Mouse (Mus musculus) liver, embryonic 12.5 days (tissue): ENCODE results near the gene Mapk8ip3. TPM values are rescaled to one million over a fixed set of nuclear protein-coding genes. Genes with fewer than 3 reads are reported as not detected.
A peak's percentile ranks its signal among the peaks of the same experiment; 100 is the strongest.

ENCODE experiments used
- ATAC-seq: fragments of 200-750 bp; cut with Nextera tagmentation; 2 replicates; pipeline ENCODE4 v1.8.0; 2017; ENCODE audit warnings: moderate number of reproducible peaks, mild to moderate bottlenecking, moderate library complexity
- H3K27ac ChIP-seq: fragments of 300-500 bp; sonication (generic); 2 replicates; pipeline ENCODE4 v1.5.1; 2016; ENCODE audit warnings: mild to moderate bottlenecking
- H3K27me3 ChIP-seq: fragments of 300-500 bp; sonication (generic); replicated peaks from 2 replicates; pipeline ENCODE4 v1.6.1; 2016; ENCODE audit warnings: mild to moderate bottlenecking, moderate library complexity
- H3K36me3 ChIP-seq: fragments of 300-500 bp; sonication (generic); 2 replicates; pipeline ENCODE4 v1.6.1; 2016; ENCODE audit warnings: mild to moderate bottlenecking, moderate library complexity
- H3K4me1 ChIP-seq: fragments of 300-500 bp; sonication (generic); 2 replicates; pipeline ENCODE4 v1.6.1; 2016
- H3K4me2 ChIP-seq: fragments of 300-500 bp; sonication (generic); 2 replicates; pipeline ENCODE4 v1.6.1; 2016; ENCODE audit warnings: mild to moderate bottlenecking, moderate library complexity
- H3K4me3 ChIP-seq: fragments of 300-500 bp; sonication (generic); 2 replicates; pipeline ENCODE4 v1.5.1; 2016; ENCODE audit warnings: mild to moderate bottlenecking, moderate library complexity
- H3K9ac ChIP-seq: fragments of 300-500 bp; sonication (generic); 2 replicates; pipeline ENCODE4 v1.6.1; 2016; ENCODE audit warnings: mild to moderate bottlenecking, moderate library complexity
- H3K9me3 ChIP-seq: fragments of 300-500 bp; sonication (generic); replicated peaks from 2 replicates; pipeline ENCODE4 v1.6.1; 2016; ENCODE audit warnings: mild to moderate bottlenecking, moderate library complexity
- WGBS: fragments of 180-500 bp; shearing (Covaris S2); methylation state at CpG from one replicate; pipeline ENCODE4 v1.1.7; 2016; ENCODE audit not compliant: insufficient replicate concordance; 5-methylcytosine and 5-hydroxymethylcytosine counted together
- polyA plus RNA-seq: library from polyadenylated mRNA; unstranded; fragments of >200 nt; fragmentation: Nextera tagmentation; extraction: Ambion mirVana; gene quantifications from 2 replicates; pipeline ENCODE4 v1.2.1, GENCODE M21; 2016

Gene Mapk8ip3
- polyA plus RNA-seq, 1 experiment from 2014 or later, result 15.6 TPM

- peak overlapping the region; percentile 97 for H3K4me2 ChIP-seq
- no peaks in the 10 kb centered on the region for H3K9me3 ChIP-seq
- H3K27ac ChIP-seq, result peak overlapping the region; percentile 89
- H3K27me3 ChIP-seq, result no peaks in the 10 kb centered on the region
- 73% methylated on average over 4 of the region's 4 CpGs for WGBS
- peaks cover 71% of the 10 kb centered on the region for H3K36me3 ChIP-seq
- H3K9ac ChIP-seq, result peak overlapping the region; percentile 88
- H3K4me1 ChIP-seq, result peaks cover 65% of the 10 kb centered on the region
- ATAC-seq, result no peak
- peak overlapping the region; percentile 92; the same call in 1 of the 2 replicates for H3K4me3 ChIP-seq
Measured at GRCm38 (mm10) chr17:24898041-24898854, 38.5 kb downstream of the Mapk8ip3 start.

GRCm38 (mm10) chr17:24897600-24897999 lies 39.2 kb downstream of the Mapk8ip3 start:
- no peak for ATAC-seq
- peaks cover 62% of the 10 kb centered on the region for H3K4me1 ChIP-seq
- H3K27me3 ChIP-seq, result no peaks in the 10 kb centered on the region
- H3K4me3 ChIP-seq, result peak overlapping the region; percentile 92
- peak overlapping the region; percentile 97 for H3K4me2 ChIP-seq
- peaks cover 71% of the 10 kb centered on the region for H3K36me3 ChIP-seq
- H3K9ac ChIP-seq, result peak overlapping the region; percentile 88
- H3K27ac ChIP-seq, result peak overlapping the region; percentile 89
- no peaks in the 10 kb centered on the region for H3K9me3 ChIP-seq
- WGBS, result 78% methylated on average over 4 of the region's 4 CpGs

- Histone ChIP-seq H3K9me3 (no peaks in the 10 kb centered on the region), H3K4me3 (peak overlapping the region; percentile 92), H3K27ac (peak overlapping the region; percentile 89), H3K4me2 (peak overlapping the region; percentile 97), H3K27me3 (no peaks in the 10 kb centered on the region), H3K9ac (peak overlapping the region; percentile 88), H3K4me1 (peaks cover 55% of the 10 kb centered on the region), H3K36me3 (peaks cover 71% of the 10 kb centered on the region)
- WGBS, result 51% methylated on average over 11 of the region's 11 CpGs
- ATAC-seq, result no peak
Measured at GRCm38 (mm10) chr17:24896993-24897269, 39.8 kb downstream of the Mapk8ip3 start.

GRCm38 (mm10) chr17:24896241-24896992 lies 40.4 kb downstream of the Mapk8ip3 start, which contains the start of gene Nme3:
Gene Nme3 (plus strand): TSS chr17:24896500.
- no peaks in the 10 kb centered on the region for H3K9me3 ChIP-seq
- peak within 1 kb of the TSS; percentile 92 for H3K4me3 ChIP-seq
- peak; percentile 80 for ATAC-seq
- WGBS, result 2% methylated on average over 50 of the region's 50 CpGs
- H3K27me3 ChIP-seq, result no peaks in the 10 kb centered on the region
- H3K9ac ChIP-seq, result peak within 1 kb of the TSS; percentile 88
- H3K4me1 ChIP-seq, result peaks cover 50% of the 10 kb centered on the region
- peak within 1 kb of the TSS; percentile 89 for H3K27ac ChIP-seq
- peaks cover 71% of the 10 kb centered on the region for H3K36me3 ChIP-seq
- peak within 1 kb of the TSS; percentile 97 for H3K4me2 ChIP-seq

GRCm38 (mm10) chr17:24895571-24896240 lies 41.1 kb downstream of the Mapk8ip3 start:
- H3K27ac ChIP-seq, result peak overlapping the region; percentile 89
- H3K27me3 ChIP-seq, result no peaks in the 10 kb centered on the region
- H3K9me3 ChIP-seq, result no peaks in the 10 kb centered on the region
- peak overlapping the region; percentile 92 for H3K4me3 ChIP-seq
- ATAC-seq, result peak; percentile 13
- H3K36me3 ChIP-seq, result peaks cover 71% of the 10 kb centered on the region
- peaks cover 49% of the 10 kb centered on the region for H3K4me1 ChIP-seq
- 8% methylated on average over 23 of the region's 23 CpGs for WGBS
- peak overlapping the region; percentile 97 for H3K4me2 ChIP-seq
- peak overlapping the region; percentile 88 for H3K9ac ChIP-seq

- Histone ChIP-seq H3K36me3 (peaks cover 71% of the 10 kb centered on the region), H3K27me3 (no peaks in the 10 kb centered on the region), H3K4me3 (peak within 1 kb of the TSS; percentile 92), H3K9me3 (no peaks in the 10 kb centered on the region), H3K4me1 (peaks cover 47% of the 10 kb centered on the region), H3K27ac (peak within 1 kb of the TSS; percentile 89), H3K9ac (peak within 1 kb of the TSS; percentile 88), H3K4me2 (peak within 1 kb of the TSS; percentile 97)
- peak; percentile 55 for ATAC-seq
- under 1% methylated on average over 62 of the region's 62 CpGs for WGBS
Measured at GRCm38 (mm10) chr17:24894995-24895547, 41.7 kb downstream of the Mapk8ip3 start, which contains the start of the genes Eme2 and Mrps34. Gene Eme2 (minus strand): TSS chr17:24895087. Gene Mrps34 (plus strand): TSS chr17:24895116.

GRCm38 (mm10) chr17:24894061-24894994 lies 42.4 kb downstream of the Mapk8ip3 start:
- Histone ChIP-seq H3K9ac (peak overlapping the region; percentile 88), H3K27me3 (no peaks in the 10 kb centered on the region), H3K4me3 (peak overlapping the region; percentile 92), H3K4me1 (peaks cover 53% of the 10 kb centered on the region), H3K4me2 (peak overlapping the region; percentile 97), H3K27ac (peak overlapping the region; percentile 89), H3K9me3 (no peaks in the 10 kb centered on the region), H3K36me3 (peaks cover 71% of the 10 kb centered on the region)
- ATAC-seq, result peak; percentile 17; the same call in 1 of the 2 replicates
- 8% methylated on average over 31 of the region's 31 CpGs for WGBS

DNA sequence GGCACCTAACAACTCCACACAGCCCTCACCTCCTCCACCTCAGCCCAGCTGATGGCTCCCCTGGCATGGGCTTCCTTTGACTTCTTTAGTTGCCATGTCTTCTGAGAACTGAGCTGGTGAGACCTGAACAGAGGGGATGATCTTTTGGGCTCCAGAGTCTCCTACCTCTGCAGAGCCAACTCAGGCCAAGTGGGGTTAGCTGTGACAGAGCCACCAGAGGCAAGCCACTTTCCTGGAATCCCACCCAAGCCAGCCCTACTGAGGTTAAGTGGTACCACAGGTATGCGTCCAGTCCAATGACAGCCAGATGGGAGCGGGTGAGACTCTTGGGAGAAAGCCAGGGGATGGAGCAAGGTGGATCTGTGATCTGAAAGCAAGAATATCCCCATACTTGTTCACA lies 43.5 kb downstream of the Mapk8ip3 start:
- Histone ChIP-seq H3K36me3 (peaks cover 71% of the 10 kb centered on the region), H3K9me3 (no peaks in the 10 kb centered on the region), H3K27ac (no peak overlapping the region), H3K4me3 (peak overlapping the region; percentile 92; the same call in 1 of the 2 replicates), H3K9ac (peak overlapping the region; percentile 88; the same call in 1 of the 2 replicates), H3K27me3 (no peaks in the 10 kb centered on the region), H3K4me1 (peaks cover 63% of the 10 kb centered on the region), H3K4me2 (peak overlapping the region; percentile 97)
- WGBS, result 89% methylated on average over 2 of the region's 2 CpGs
- no peak for ATAC-seq

DNA sequence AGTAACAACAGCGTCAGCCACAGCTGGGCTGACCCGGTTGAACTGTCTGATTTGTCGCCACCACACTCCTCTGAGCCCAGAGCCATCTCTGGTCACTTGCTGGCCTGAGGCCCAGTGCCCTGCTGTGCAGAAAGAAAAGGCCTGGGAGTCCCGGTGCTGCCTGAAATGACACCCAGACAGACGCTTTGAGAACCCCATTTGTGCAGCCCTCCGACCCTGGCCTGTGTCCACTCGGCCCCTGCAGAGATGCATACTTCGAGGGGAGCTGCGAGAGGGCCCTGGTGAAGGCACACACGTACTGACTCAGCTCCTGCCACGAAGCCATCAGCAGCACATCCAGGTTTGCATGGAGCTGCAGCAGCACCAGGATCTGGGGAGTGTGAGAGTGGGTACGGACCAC lies 44.0 kb downstream of the Mapk8ip3 start:
- ATAC-seq, result no peak
- WGBS, result 87% methylated on average over 12 of the region's 12 CpGs
- H3K4me2 ChIP-seq, result no peak overlapping the region

GRCm38 (mm10) chr17:24891321-24891720 lies 45.5 kb downstream of the Mapk8ip3 start:
- no peak for ATAC-seq
- WGBS, result 79% methylated on average over 13 of the region's 13 CpGs
- Histone ChIP-seq H3K36me3 (peaks cover 63% of the 10 kb centered on the region), H3K4me3 (no peak overlapping the region), H3K27me3 (no peaks in the 10 kb centered on the region), H3K9me3 (no peaks in the 10 kb centered on the region), H3K27ac (peak overlapping the region; percentile 17; the same call in 1 of the 2 replicates), H3K4me1 (peaks cover 60% of the 10 kb centered on the region), H3K4me2 (no peak overlapping the region), H3K9ac (no peak overlapping the region)

More for the DNA sequence above, 44.0 kb downstream of the Mapk8ip3 start:
- Histone ChIP-seq H3K9me3 (no peaks in the 10 kb centered on the region), H3K27me3 (no peaks in the 10 kb centered on the region), H3K4me1 (peaks cover 64% of the 10 kb centered on the region), H3K27ac (no peak overlapping the region), H3K4me3 (no peak overlapping the region), H3K36me3 (peaks cover 71% of the 10 kb centered on the region), H3K9ac (no peak overlapping the region)
